Mouse (Mus musculus) spleen, postnatal 4 days (tissue): ENCODE results near the gene Filip1.
A peak's percentile ranks its signal among the peaks of the same experiment; 100 is the strongest.

Experiments used
- DNase-seq, 2 experiments: peaks; one replicate each; pipeline ENCODE4 v3.0.0; 2022; ENCODE audit warnings: low spot score in 2 of 2

Gene Filip1

GRCm38 (mm10) chr9:79825526-79825925, 187.1 kb downstream of the Filip1 start:
- no peak for DNase-seq

GRCm38 (mm10) chr9:79823856-79824255, 188.8 kb downstream of the Filip1 start:
- no peak for DNase-seq

GRCm38 (mm10) chr9:79823438-79823837, 189.2 kb downstream of the Filip1 start:
- DNase-seq: no peak

DNA sequence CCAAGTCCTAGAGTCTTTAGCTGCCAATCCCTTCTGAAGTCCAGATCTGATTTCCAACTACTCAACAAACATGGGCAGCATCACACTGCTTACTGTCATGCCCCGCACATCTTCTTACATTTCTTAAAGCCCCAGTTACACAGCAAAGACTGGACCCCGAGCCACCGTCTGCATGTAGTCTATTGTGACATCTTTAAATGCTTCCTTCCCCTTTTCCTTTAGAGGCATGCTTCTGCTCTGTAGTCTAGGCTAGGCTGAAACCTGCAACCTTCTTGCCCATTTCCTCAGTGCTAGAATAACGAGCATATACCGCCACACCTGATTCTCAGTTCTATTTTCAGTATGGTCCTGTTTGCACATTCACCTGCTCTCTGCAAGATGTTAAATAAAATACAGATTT, 196.2 kb downstream of the Filip1 start:
- DNase-seq: no peak

DNA sequence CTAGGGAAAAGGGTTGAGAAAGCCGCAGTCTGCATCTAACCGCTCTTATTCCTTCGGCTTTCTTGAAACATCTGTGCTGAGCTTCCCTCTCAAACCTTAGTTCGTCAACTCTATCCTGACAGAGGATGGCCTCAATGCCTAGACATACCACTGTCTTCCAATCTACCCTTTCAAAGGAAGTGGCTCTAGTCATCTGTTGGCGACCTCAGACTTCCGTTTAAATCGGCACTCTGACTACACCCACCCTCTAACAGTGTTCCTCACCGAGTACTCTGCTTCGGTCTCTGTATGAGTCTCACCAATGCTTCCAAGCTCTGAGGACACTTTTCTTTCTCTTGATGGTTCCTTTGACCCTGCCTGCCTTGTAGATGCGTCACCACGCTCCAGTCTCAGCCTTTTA, 196.6 kb downstream of the Filip1 start:
- DNase-seq: no peak

DNA sequence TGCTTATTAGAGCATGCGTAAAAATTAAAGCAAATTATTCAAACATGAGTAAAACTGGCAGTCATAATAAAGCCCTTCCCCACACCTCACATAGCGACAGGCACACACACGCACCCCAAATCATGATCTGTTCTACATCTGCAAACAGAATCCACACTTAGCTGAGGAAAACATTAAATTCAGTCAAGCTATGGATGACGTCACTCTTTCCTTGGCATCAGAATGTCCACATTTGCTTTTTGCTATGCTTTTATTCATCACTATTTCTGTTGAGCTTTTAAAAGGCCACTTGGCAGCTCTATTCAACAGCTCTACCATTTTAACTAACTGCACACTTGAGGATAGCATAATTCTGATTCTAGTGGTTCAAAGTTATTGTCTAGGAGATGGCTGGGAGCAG, 198.1 kb downstream of the Filip1 start:
- DNase-seq: no peak

GRCm38 (mm10) chr9:79810969-79811902, 201.4 kb downstream of the Filip1 start:
- DNase-seq: no peak

- DNase-seq: no peak
Measured at GRCm38 (mm10) chr9:79810534-79810933, 202.1 kb downstream of the Filip1 start.

DNA sequence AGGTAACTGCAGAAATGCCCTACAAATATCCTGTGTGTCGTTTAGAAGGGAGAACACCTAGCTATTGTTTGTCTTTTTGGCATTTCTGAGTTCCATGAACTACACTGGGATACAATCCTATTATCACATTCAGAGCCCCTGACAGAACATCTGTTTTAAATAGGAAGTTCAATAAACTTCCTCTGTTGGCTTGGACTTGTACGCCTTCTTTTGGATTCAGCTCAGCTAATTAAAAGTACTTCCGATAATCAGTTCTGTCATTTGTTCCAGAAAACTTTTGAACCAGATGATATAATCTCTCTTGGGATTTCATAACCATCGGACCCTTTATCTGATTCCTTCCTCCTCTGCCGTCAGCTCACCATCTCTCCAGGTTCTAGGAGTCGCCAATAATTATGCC, 203.2 kb downstream of the Filip1 start:
- no peak for DNase-seq

- no peak for DNase-seq
Measured at GRCm38 (mm10) chr9:79807178-79807577, 205.5 kb downstream of the Filip1 start.

- DNase-seq: no peak
Measured at GRCm38 (mm10) chr9:79806317-79807075, 206.2 kb downstream of the Filip1 start.

GRCm38 (mm10) chr9:79805426-79805825, 207.2 kb downstream of the Filip1 start:
- DNase-seq: no peak

DNA sequence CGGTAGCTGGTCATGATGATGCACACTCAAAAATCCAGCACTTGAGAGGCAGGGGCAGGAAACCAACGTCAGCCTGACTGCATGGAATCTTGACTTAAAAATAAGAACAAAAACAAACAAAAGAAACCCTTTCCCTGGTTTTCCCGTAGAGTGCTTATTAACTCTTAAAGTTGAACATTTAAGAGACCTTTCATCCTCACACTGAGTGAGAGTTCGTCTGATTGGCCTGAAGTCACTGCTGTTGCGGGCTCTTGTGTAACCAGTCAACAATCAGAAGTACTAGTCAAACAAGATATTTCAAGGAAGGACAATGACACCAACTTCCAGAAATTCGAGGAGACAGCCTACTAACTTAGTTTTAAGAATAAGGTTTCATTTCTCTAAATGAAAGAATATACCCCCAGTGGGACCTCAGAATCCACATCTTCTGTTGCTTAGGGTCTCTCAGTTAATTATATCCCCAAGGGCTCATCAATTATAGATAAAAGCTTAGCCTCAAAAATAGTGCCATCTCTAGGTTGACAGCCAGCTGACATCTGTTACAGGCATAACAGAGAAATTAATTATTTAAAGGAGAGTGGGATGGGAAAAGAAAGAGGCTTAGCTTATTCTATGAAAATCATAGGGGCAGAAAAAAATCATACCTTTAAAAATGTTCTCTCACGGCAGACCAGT, 216.1 kb downstream of the Filip1 start:
- no peak for DNase-seq

DNA sequence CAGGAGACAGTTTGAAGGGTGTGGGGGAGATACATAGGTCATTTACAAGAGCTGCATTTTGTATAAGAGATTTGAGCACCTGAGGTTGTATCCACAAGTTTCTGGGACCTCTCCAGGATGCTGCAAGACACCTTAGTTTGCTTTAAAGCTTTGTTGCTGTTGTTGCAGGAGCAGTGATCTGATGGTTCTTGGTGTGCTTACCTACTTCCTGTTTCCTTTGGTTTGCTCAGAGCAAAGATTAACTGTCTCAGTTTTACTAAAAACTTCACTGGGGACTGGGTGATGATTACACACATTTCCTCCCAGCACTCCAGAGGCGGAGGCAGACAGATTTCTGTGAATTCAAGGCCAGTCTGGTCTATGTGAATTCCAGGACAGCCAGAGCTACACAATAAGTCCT, 217.6 kb downstream of the Filip1 start:
- no peak for DNase-seq

- DNase-seq: peak; percentile 88 to 93
Measured at GRCm38 (mm10) chr9:79792841-79793835, 219.5 kb downstream of the Filip1 start, which contains the start of gene Tmem30a. Tmem30a (minus strand) TSS chr9:79793507.

DNA sequence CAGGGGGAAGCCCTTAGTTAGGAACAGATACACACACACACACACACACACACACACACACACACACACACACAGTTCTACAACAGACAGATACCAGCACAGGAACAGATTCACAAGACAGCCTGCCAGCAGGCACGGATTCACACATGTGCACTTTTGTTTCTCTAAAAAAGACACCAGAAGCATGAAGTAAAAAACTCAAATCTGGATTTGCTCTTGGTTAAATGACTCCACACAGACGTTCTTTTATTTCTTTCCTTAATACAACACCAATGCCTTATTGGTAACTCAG, 226.9 kb downstream of the Filip1 start:
- no peak for DNase-seq

- DNase-seq: no peak
Measured at GRCm38 (mm10) chr9:79784934-79785793, 227.5 kb downstream of the Filip1 start.

DNA sequence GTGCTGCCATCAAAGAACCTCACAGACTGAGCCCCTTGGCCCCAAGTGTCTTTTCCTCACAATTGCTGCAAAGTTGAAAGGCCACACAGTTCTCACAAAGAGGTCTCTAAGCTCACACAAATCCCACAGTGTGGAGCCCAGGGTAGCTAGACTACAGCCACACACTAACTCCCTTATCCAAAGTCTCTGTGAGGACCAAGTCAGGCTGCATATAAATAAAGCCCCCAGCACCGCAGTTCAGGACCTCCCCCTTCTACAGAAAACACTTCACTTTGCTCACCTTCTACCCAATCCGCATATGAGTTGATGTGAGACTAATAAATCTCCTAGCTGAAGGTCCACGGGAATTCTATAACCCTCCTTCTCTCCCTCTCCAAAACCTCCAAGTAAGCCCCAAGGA, 228.2 kb downstream of the Filip1 start:
- DNase-seq: no peak

DNA sequence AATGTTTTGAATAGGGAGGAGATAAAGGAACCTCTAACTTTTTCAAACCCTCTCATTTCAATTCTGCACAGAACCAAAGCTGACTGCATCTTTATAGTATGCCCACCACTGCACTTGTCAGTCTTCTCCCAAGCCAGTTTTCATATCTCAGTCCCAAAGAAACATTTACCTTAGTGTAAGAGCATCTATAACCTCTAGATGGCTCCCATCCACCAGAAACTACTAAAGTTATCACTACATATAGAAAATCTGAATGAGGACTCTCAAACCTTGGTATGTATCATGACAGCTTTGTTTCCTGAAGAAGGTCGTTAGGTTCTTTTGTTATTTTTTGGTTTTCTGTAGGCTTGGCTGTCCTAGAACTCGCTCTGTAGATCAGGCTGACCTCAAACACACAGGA, 233.3 kb downstream of the Filip1 start:
- no peak for DNase-seq

GRCm38 (mm10) chr9:79766991-79767545, 245.6 kb downstream of the Filip1 start:
- DNase-seq: no peak
